Mouse (Mus musculus) CH12.LX (cell line): ENCODE results near the gene Taf5.

ENCODE experiments used
- CTCF ChIP-seq, 2 experiments: IDR thresholded peaks in 1 of 2; conservative IDR thresholded peaks in 1 of 2; 2 replicates each; pipeline ENCODE4 v1.5.1; 2011 to 2012; ENCODE audit warnings: low read depth in 2 of 2, low read length in 2 of 2, improper control_type of control experiment in 1 of 2, inconsistent platforms in 1 of 2, mild to moderate bottlenecking in 1 of 2, moderate library complexity in 1 of 2
- HCFC1 ChIP-seq: IDR thresholded peaks from 2 replicates; pipeline ENCODE4 v1.6.1; 2012; ENCODE audit warnings: low read depth, mild to moderate bottlenecking, inconsistent platforms, low read length, improper control_type of control experiment
- JUND ChIP-seq: conservative IDR thresholded peaks from 2 replicates; pipeline ENCODE4 v1.6.1; 2011; ENCODE audit warnings: low read depth, low read length, improper control_type of control experiment
- PAX5 ChIP-seq: IDR thresholded peaks from 2 replicates; pipeline ENCODE4 v1.6.1; 2012; ENCODE audit warnings: low read length, inconsistent platforms, mixed read lengths
- POLR2A ChIP-seq: IDR thresholded peaks from 2 replicates; pipeline ENCODE4 v1.6.1; 2011; ENCODE audit warnings: low read depth, mild to moderate bottlenecking, improper control_type of control experiment, low read length
- USF1 ChIP-seq: IDR thresholded peaks from 2 replicates; pipeline ENCODE4 v1.6.1; 2014; ENCODE audit warnings: low read depth, mild to moderate bottlenecking, inconsistent platforms, low read length, improper control_type of control experiment
- USF2 ChIP-seq: conservative IDR thresholded peaks from 2 replicates; pipeline ENCODE4 v1.6.1; 2011; ENCODE audit warnings: low read depth, low read length, improper control_type of control experiment
- ZC3H11A ChIP-seq: IDR thresholded peaks from 2 replicates; pipeline ENCODE4 v1.6.1; 2012; ENCODE audit warnings: low read depth, mild to moderate bottlenecking, inconsistent platforms, low read length, improper control_type of control experiment

DNA sequence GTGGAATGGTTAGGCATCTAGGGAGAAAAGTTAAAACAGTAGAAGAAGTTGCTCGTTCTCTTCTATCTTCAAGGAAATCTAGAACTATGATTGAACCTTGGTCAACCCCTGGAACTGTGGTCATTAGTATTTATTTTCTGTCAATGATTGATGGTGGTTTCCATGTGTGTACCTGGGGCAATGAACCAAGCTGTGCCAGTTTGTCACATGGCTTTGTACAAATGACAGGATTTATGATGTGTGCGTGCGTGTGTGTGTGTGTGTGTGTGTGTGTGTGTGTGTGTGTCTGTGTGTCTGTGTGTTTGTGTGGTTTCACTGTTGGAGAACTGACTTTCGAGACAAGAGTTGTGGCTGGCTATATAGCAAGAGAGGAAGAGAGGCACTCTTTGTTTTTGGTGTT lies 14.1 kb upstream of the Taf5 start:
- TF ChIP-seq CTCF (conservative IDR thresholded peaks at IDR 0.05 in 1 of 2, IDR thresholded peaks at IDR 0.05 in 1 of 2; ENCODE audit: low read depth in 2 of 2, low read length in 2 of 2), result no peak
- no peak for TF ChIP-seq ZC3H11A
- no peak for TF ChIP-seq POLR2A
- TF ChIP-seq USF2, result no peak
- no peak for TF ChIP-seq PAX5
- no peak for TF ChIP-seq USF1
- TF ChIP-seq JUND, result no peak
- TF ChIP-seq HCFC1, result no peak
